Mouse (Mus musculus) kidney, adult 2 months (tissue): ENCODE results near the gene Mapre3.

Experiments used
- CTCF ChIP-seq: fragments of 200-500 bp; conservative IDR thresholded peaks from 2 replicates; pipeline ENCODE4 v1.5.1; 2011; ENCODE audit warnings: low read depth, mild to moderate bottlenecking, control low read depth, low read length, moderate library complexity, mixed read lengths; ENCODE audit not compliant: insufficient read depth, insufficient read length
- POLR2A ChIP-seq: fragments of 200-500 bp; IDR thresholded peaks from one replicate; pipeline ENCODE4 v1.6.1; 2011; ENCODE audit warnings: low read depth, low read length, control low read depth

DNA sequence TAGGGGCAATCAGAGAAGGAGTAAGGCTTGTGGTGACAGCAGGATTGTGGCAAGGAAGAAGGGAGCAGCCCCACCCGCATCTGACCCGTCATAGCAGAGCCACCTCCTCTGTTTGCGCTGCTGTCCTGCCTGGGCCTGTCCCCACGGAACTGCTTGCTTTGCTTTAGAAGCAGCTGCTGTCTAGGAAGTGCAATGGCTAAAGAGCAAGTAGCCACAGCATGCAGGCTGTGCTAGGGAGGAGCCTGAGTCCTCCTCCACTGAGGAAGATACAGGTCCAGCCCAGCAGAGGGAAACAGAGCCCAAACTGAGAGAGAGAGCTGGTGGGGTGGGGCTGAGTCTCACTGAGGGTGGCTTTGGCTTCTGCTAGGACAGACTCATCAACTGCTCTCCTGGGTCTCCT is 49.4 kb downstream of the Mapre3 start:
- TF ChIP-seq CTCF (0 out of 2 replicates have a peak, but pooled peaks have one; percentile 1), POLR2A (no peak)
